Mouse (Mus musculus) left cerebral cortex, postnatal 25 days (tissue): ENCODE results near the gene Pbrm1. TPM values are rescaled to one million over a fixed set of nuclear protein-coding genes. Genes with fewer than 3 reads are reported as not detected.

Source experiments
- DNase-seq, 2 experiments: peaks; one replicate each; pipeline ENCODE4 v3.0.0; 2022; ENCODE audit warnings: low spot score in 2 of 2, mixed read lengths in 1 of 2
- intact Hi-C: fragments of 180-260 bp; cut with DNase I; formaldehyde crosslinking; loops from one replicate; pipeline ENCODE4 v1.15.1; 2025
- total RNA-seq, 2 experiments: library from RNA; stranded (reverse); gene quantifications; 2 replicates each; pipeline ENCODE4 v1.2.3; 2021

Gene Pbrm1
- total RNA-seq, 2 experiments from 2014 or later, result 56.2 to 58.1 TPM

DNA sequence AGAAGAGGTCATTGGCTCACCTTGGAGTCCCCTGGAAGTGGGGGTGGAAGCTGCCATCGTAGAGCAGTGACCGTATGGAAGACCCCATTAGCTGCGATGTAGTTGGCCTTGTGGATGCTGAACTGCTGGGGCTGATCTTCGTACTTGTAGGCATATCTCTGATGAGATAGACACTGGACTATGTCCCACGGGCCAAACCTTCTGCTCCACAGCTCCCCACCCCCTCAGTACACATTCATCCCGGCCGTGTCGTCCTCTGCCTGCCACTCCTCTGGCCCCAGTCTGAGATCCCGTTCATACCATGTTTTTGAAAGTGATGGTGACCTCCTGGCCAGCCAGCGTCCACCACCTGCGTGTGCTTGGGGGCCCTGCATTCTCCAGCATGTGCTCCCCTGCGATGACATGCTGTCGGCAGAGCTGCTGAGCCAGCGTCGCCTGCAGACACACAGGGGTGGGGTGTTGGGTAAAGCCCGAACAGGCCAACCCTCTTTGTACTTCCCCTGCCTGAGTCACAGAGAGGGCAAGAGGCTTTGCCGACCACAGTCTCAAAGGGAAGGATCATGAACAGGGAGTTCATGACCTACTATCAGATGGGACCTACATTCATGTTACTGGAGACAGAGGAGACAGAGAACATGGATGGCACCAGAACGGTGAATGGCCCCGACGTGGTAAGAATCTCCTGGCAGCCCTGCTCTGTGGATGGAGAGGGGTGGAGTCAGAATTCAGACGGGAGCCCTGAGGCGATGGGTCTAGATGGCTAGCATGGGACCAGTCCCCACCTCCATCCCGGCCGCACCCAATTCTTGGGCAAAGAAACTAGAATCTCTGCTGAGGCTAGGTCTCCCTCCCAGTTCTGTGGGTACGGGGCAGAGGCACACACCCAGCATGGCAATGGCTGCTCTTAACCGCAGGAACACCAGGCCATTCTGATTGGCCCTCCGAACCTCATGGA lies 141.5 kb downstream of the Pbrm1 start:
- intact Hi-C loops, result no loop called here
- no peak for DNase-seq

DNA sequence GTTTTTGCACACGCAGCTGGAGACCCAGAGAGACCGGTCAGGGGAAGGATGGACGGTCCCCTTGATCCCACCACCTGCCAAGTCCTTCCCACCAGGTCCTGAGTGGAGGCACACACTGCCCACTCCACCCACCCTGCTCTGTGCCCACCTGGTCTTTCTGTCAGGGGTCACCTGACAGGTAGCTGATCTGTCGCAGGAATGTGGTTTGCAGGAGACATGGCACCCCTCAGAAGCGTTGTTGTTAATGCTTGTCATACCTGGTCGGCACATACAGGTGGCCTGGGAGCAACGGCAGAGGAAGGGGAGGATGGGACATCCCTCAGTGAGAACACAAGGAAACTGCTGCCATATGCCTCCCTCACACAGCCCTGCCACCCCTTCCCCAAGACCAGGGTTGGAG lies 142.3 kb downstream of the Pbrm1 start:
- intact Hi-C loops, result no loop called here
- no peak for DNase-seq

GRCm38 (mm10) chr14:31161638-31162037 lies 142.7 kb downstream of the Pbrm1 start:
- intact Hi-C loops, result no loop called here
- DNase-seq, result no peak

DNA sequence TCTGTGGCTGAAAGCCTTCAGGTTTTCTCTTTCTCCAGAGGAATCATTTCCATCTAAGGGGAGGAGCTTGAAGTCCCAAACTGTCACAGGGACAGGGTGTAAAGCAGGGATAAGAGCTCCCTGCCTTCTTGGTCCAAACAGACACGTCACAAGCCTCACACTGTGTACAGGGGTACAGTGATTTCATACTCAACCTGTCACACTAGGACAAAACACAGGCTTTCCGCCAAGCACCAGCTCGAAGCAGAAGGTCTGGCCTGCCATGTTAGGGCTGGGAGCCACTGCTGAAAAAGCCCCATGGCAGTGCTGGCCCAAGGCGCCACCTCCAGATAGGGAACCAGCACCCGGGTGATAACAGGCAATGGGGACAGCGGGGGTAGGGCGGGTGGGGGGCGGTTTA lies 145.1 kb downstream of the Pbrm1 start:
- intact Hi-C loops, result no loop called here
- DNase-seq, result no peak

DNA sequence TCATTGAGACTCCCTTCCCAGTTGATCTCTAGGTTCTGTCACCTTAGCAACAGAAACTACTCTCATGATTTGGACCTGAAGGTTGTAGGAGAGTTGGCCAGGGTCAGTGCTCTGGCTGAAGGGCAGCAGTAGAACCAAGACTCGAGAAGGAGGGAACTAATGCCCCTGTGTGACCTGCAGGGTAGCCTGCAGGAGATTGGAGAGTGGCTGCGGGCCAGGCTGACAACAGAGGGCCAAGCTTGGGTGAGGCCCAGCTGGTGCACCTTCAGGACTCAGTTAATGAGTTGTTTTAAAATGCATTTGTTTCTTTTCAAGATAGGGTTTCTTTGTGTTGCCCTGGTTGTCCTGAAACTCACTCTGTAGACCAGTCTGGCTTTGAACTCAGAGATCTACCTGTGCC lies 146.1 kb downstream of the Pbrm1 start:
- intact Hi-C loops, result no loop called here
- DNase-seq, result no peak

DNA sequence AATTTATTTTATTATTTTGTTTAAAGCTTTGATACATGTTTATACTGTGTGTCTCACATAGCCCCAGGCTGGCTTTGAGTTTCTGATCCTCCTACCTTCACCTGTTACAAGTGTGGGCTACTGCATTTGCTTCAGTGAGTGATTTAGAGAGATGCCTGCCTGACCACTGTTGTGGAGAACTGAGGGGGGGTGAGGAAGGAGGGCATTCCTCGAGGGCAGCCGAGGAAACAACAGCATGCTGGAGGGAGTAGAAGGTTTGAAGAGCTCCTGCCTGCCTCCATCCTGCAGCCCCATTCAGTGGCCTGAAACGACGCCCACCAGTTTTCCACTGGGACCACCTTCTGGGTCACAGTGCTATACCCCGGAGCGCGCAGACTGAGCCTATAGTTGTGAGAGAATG lies 146.5 kb downstream of the Pbrm1 start:
- no peak for DNase-seq
- intact Hi-C loops, result no loop called here

DNA sequence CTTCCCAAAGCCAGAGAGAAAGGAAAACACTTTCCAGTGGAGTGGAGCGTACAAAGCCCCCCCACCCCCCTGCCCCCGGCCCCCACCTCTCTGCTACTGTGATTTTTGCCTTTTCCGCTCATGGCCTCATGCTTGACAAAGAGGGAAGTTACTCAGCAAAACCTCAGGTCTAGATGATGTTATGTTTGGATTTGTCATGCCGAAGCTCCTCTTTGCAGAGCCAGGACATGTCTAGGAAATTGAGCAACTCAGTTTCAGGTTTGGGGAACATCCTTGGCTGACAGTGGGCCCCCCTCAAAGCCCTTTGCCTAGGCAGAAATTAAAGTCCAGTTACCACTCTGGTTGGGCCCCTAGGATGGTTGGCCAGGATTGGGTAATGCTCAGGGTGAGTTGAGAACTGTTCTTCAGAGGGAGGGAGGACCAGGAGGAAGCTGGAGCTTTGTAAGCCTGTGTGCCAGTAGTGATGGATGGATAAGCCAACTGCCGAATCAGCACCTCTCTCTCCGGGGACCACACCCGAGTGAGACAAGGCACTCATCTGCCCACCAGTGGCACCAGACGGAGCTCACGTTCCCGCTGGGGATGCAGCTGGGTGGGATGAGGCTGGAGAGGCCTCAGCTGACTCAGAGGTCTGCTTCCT lies 147.2 kb downstream of the Pbrm1 start:
- DNase-seq, result peak in 1 of 2 experiments; percentile 47
- intact Hi-C loops, result no loop called here

GRCm38 (mm10) chr14:31166827-31167226 lies 147.9 kb downstream of the Pbrm1 start:
- no peak for DNase-seq
- intact Hi-C loops, result no loop called here

DNA sequence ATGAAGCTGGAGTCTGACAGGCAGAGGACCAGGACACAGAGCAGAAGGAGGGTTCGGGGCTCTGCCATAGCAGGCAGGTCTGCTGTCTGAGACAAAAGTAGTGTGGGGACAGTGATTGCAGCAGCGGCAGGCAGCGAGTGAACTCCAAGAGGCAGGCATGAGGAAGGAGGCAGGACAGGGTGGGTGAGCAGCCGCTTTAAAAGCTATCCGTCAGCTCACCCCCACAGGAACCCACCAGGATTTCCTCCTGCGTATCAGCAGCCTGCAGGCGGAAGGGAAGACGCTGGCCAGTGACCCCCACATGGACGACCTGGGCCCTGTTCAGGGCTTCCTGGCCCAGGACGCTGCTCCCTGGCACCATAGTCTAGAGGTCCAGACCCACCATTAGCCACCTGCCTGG lies 149.5 kb downstream of the Pbrm1 start, which contains the start of gene Stab1:
Gene Stab1, minus strand, starts transcription at position 217 of the 400 bp plus-strand sequence.
- intact Hi-C loops, result no loop called here
- no peak for DNase-seq

DNA sequence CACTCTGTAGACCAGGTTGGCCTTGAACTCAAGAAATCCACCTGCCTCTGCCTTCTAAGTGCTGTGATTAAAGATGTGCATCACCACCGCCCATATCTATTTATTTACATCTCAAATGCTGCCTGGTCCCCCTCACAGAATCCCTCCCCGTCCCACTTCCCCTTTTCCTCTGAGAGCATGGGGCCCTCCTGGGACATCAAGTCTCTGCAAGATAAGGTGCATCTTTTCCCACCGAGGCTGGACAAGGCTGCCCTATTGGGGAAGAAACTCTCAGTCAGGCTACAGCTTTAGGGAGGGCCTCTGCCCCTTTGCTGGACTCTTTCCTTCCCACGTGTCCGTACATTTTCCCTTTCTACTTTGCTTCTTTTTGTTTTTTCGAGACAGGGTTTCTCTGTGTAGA lies 150.6 kb downstream of the Pbrm1 start:
- no peak for DNase-seq
- intact Hi-C loops, result no loop called here

DNA sequence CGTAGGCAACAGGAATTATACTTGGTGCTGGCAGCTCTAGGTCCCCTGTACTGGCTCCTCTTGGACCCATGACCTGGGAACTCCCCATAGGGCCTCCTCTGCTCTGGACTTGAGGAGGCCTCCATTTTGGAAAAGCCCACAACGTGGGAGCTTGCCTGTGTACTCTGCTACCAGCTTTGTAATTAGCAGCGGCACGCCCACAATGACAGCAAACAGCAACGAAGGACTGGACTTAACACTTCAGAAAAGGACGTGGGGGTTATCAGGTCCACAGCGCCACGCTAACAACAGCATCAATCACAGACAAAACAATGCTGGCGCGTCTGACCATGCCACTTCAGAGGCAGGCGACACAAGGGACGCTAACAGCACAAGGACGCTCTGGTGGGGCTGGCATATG lies 152.0 kb downstream of the Pbrm1 start:
- intact Hi-C loops, result no loop called here
- no peak for DNase-seq

Other genes with a start within 250 kb of the Pbrm1 start
- 10 to 100 TPM; 18.7 to 21.0 TPM for gene Tmem110, start 193.5 kb upstream of the Pbrm1 start, total RNA-seq
- gene Mustn1, start 139.9 kb upstream of the Pbrm1 start, total RNA-seq, result 1 to 10 TPM; 3.1 to 3.8 TPM
- under 1 TPM; 0.11 to 0.30 TPM for gene Itih4, start 132.7 kb upstream of the Pbrm1 start, total RNA-seq
- gene Itih3, start 95.4 kb upstream of the Pbrm1 start, total RNA-seq, result 10 to 100 TPM; 17.2 to 22.3 TPM
- not detected for gene Itih1, start 75.8 kb upstream of the Pbrm1 start, total RNA-seq
- gene Nek4, start 67.8 kb upstream of the Pbrm1 start, total RNA-seq, result 10 to 100 TPM; 15.6 to 18.9 TPM
- gene Glt8d1, start 17.7 kb upstream of the Pbrm1 start, total RNA-seq, result 10 to 100 TPM; 39.5 to 42.1 TPM
- gene Spcs1, start 17.5 kb upstream of the Pbrm1 start, total RNA-seq, result 100 to 1,000 TPM; 165 to 185 TPM
- gene Gnl3, start within 50 bp of the Pbrm1 start, total RNA-seq, result 10 to 100 TPM; 41.9 to 48.9 TPM
- 10 to 100 TPM; 20.4 to 28.4 TPM for gene Smim4, start 109.8 kb downstream of the Pbrm1 start, total RNA-seq
- gene Nt5dc2, start 111.9 kb downstream of the Pbrm1 start, total RNA-seq, result 1 to 10 TPM; 3.3 to 4.1 TPM
- gene Stab1, start 149.5 kb downstream of the Pbrm1 start, total RNA-seq, result 10 to 100 TPM; 19.8 to 30.3 TPM
- 10 to 100 TPM; 65.9 to 79.1 TPM for gene Tnnc1, start 189.2 kb downstream of the Pbrm1 start, total RNA-seq
- 100 to 1,000 TPM; 375 to 386 TPM for gene Nisch, start 197.8 kb downstream of the Pbrm1 start, total RNA-seq
- gene Sema3g, start 198.7 kb downstream of the Pbrm1 start, total RNA-seq, result 1 to 10 TPM; 4.9 to 5.5 TPM
- gene Phf7, start 232.2 kb downstream of the Pbrm1 start, total RNA-seq, result 1 to 10 TPM; 3.2 to 4.2 TPM
- gene Bap1, start 232.3 kb downstream of the Pbrm1 start, total RNA-seq, result 100 to 1,000 TPM; 138 to 146 TPM